Mouse (Mus musculus) CD4-positive, CD25-positive, alpha-beta regulatory T cell, adult 2 months (primary cell): ENCODE results near the gene Barhl2.

Experiments
- DNase-seq: peaks from one replicate; pipeline ENCODE4 v3.0.0-alpha.2; 2012; ENCODE audit warnings: low read depth, low spot score

Barhl2 gene

DNA sequence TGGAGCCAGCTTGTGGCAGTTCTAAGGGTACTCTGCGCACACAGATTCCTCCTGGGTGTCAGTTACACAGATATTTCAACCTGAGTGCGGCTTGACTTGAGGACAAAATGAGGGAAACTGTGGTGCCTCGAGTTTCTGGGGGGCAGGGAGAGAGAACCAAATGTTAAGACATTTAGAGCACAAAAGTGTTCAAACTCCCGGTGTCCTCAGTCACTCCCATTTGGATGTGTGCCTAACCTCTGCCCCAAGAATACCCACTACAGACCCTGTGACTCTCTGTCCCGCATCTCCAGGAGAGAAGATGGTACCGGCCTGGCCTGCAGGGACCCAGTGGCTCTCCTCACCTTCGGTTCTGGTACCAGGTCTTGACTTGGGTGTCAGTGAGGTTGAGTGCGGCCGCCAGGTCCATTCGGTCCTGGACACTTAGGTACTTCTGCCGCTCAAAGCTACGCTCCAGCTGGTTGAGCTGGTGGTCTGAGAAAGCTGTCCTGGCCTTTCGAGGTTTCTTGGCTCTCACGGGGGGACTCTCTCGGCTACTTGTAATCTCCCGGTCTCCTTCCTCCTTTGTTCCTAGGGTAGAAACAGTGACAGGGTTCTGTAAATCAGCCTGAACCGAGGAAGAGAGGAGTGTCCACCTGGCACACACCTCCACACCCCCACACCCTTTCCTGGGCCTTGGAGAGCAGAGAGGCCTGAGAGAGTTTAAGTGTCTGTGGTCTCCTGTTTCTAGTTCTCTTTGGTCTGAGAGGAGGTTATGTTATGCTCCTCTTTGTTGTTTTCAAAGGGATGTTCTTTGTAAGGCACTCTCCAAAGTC, 2.7 kb downstream of the Barhl2 start:
- no peak for DNase-seq

DNA sequence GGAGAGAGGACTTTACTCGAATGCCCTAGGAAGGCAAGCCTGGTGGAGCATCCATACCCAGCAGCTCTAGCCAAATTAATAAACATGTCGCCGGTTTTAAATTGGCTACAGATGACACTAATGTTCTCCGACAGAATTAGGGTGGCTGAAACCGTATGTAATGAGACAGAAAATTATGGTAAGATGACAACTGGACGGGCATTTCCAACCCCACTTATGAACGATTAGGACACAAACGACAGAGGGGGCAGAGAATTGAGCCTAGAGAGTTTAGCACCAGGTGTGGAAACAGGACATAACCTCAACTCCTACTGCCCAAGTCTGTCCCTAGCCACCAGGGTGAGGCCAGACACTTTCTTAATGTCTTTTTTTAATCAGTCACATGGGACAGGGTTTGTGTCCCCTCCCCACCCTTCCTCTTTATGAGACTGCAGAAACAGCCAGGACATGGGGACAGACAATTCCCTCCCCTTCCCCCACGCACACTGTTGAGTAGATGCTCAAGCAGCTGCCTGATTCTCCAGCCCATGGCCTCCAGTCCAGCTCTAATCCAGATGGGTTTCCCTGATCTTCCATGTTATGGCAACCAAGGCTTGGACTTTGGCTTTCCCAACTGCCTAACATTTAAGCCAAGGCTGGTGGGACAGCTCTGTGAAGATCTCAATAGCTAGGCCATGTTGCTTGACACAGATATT, 3.4 kb downstream of the Barhl2 start:
- DNase-seq: no peak

DNA sequence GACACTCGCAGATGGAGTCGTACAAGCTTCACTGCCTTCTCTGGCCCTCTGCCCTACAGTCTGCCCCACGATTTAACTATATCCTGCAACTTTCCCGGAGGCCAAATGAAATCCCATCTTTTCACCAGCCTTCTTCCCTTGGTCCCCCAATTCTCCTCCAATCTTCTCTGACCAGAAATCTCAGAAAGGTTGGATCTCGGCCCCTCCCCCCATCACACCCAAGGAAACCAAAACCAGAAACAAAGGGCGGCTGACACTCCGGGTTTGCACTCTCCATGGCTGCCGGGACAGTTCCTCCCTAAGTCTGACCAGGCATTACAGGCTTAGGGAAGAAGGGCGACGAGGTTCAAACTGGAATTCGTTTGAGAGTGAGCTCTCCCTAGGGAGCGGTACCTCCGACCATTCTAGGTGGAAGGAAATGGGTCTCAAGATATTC, 4.1 kb downstream of the Barhl2 start:
- no peak for DNase-seq

DNA sequence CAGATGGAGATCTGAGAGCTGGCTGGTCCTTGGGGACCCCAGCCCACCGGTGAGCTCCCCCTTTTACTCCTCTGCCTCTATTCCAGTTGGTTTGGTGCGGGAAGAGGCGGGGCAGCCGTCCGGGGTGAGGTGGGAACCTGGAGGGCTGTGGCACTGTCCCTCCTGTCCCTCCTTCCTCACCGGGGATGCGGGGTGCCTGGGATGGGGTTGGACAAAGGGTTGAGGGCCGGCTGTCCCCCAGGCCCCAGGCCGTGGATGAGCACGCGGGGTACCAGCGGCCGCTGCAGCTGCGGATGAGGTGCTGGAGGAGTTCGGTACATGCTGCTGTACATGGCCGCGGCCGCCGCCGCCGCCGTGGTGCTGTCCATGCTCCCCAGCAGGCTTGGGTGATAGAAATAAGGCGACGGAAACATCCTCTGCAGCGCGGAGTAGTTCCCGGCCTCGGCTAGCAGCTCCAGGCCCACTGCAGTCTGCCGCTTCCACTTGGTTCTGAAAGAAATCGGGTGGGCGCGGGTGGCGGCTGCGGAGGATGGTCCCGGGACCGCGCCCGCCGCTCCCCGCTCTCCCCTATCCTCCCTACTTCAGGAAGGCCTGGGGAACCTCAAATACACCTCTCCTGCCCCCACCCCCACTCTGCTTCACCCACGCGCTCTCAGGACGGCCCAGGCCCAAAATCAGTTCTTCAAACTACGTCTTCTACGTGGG, 4.6 kb downstream of the Barhl2 start:
- peak; percentile 34 for DNase-seq

DNA sequence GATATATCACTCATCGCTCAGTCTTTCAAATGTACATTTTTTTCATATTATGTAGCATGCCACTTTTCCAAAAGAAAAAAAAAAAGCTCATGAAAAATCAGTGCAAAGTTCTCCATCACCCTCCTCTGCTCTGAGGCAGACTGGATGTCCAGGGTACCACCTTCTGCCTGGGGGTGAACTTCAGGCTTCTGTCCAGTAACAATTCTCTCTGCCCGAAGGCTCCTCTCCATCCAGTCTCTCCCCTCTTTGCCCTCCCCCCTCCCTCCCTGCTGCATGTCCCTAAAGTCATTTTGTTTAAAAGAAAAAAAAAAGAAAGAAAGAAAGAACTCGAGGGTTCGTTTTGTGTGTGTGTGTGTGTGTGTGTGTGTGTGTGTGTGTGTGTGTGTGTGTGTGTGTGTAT, 5.3 kb downstream of the Barhl2 start:
- DNase-seq: no peak

DNA sequence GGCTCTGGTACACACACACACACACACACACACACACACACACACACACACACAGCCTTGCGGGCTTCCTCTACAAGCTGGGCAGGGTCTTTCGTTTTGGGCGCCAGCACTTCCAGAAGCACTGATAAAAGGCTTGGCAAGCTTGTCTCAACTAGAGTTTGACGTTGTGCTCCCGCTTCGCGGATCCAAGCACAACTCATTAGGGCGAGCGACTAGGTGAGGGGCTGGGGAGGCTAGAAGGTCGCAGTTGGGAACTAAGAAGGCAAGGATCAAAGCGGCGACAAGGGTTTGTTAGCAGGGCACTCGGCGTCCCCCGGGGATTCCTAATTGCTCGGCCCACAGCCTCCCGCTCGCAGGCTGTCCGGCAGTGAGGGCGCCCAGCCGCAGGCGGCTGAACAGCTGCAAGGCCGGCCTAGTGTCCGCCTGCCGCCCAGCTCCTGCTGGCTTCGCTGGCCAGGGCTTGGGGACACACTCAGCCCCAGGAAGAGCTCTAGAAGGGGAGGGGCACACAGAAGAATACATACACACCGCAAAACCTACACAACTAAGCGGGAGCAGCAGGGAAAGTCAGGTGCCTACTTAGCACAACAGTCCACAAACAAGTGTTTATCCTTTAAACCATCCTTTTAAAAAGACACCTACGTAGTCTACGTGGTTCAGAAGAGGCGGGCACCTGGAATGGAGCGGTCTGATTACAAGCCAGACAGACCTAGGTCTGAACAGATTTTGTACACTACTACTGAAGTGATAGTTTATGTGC, 6.1 kb downstream of the Barhl2 start:
- DNase-seq: no peak

DNA sequence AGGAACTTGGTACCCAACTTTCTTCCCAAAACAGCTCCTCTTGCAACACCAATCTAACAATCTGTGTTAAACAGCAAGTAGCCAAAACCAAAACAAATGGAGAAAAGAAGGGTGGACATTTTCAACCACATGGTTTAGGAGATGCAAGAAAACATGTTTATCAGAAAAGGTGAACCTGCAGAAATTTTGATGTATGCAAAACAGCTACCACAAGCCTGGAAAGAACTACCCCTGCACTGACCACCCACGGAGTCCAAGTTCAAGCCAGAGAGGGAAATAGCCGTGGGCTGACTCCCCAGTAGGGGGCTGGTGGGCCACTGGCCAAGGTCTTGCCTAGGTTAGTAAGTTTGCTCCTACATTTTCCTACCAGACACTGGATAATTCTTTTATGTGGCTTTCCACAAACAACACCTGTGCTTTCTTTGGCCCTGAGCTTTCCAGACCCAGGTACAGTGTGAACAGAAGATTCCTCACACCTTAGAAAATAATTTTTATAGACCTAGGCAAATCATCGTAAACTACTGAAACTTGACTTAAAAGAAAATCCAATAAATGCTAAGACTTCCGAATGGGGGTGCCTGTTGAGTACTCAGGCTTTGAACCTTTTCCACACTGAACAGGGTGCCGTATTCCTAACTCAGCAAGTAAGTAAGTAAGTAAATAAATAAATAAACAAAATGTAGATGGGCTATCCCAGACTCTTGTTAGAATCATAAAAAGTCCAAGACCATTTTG, 7.4 kb downstream of the Barhl2 start:
- DNase-seq: no peak

DNA sequence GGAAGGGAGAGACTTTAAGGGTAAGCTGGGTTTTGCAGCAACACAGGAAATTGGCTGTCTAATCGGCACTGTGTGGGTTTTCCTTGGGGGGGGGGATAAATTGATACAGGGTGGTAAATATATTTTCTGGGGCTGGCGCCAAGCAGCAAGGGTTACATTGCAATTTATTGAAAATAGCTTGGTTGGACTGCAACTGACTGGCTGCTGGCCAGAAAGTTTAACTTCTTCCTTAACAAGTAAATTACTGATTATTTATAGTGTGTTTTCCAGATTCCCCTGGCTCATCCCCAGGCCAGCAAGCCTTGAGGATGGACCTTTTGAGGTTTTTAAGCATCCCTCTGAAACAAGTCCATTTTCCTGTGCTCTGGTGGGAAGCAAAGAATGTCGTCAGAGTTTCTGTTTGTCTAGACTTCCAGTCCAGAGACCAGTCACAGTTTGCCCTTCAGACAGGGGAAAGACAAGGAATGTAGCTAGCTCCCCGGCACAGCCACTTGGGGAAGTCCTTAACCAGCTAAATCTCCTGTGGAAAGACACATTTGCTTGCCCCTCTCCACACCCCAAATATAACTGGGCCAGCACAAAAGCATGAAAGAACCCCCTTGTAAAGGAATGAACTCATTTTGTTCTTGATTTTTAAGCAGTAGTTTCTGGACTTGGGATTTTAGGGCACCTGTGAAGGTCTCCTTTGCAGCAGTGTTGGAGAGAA, 8.1 kb downstream of the Barhl2 start:
- no peak for DNase-seq

DNA sequence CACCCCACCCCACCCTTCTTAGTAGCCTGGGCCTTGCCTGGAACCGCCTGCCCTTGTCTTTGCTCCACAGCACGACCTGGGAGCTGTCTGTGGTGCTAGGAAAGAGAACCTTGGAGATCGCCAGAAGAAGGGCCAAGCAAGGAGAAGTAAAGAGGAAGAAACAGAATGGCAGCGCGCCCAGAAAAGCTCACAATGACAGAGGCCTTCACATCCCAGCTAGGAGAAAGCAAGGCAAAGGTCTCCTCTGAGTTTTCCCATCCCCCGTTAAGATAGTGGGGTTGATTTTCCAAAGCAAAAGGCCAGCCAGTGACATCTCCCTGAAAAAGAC, 9.2 kb downstream of the Barhl2 start:
- DNase-seq: no peak

DNA sequence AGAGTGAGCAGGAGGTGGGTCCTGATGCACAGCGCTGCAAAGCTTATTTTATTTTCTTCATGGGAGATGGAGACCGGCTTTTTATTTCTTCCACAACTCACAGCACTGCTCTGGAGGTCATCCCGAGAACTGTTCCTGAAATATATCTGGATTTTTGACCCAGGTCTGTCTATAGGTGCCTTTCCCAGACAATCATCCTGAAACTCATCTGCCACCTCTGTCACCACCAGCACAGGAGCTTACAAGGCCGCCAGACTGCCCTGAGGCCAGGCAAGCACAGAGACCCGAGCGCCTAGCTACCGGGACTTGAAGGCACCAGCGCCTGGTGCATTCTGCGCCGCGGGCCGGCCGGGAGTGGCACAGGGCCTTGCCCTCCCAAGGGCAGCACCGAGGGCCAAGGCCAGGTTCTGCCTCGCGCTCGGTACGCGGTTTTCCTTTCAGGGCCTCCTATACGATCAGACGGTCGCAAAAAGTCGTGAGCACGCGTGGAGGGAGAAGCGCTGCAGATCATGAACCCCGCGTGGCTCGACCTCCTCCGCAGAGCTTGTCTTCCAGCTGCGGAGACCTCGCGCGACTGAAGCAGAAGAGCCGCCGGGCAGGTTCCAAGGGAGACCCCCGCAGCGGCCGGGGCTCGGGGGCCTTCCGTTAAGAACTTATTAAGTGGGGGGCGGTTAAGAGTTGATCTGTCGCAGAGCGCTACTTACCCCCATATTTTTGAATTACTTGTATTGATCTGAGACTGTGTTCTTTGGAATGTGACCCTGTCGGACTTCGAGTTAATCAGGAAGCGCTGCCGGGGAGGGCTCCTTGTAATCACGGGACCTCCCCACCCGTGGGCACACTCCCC, 9.8 kb downstream of the Barhl2 start:
- no peak for DNase-seq

DNA sequence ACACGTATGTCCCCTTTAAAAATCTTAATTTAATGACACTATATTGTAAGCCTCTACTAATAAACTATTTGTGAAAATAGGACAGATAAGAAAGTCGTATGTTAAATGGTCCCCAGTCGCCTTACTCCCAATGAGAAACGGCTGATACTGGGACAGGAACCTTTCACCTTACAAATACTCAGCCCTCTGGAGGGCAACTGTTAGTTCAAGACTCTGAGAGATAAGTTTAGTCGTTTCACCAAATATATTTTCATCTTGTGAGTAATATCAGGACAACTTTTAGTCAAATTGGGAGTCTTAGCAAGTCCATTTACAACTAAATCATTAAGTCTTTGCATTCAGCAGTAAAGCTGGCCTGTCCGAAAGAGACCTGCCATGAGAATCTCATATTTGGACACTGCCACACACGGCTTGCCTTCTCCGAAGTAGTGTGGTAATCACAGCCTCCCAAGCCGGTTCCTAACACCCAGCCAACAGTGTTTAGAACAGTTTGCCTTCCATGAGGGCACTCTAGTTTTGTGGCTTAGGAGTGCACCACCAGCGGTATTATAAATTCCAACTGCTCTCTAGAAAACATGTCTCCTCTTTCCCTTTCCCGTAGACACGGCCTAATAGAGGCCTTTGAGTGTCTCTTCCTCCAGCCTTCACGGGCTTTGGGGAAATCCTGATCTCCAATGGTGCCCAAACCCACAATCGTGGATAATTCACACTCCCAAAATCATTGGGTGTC, 10.7 kb downstream of the Barhl2 start:
- DNase-seq: no peak

DNA sequence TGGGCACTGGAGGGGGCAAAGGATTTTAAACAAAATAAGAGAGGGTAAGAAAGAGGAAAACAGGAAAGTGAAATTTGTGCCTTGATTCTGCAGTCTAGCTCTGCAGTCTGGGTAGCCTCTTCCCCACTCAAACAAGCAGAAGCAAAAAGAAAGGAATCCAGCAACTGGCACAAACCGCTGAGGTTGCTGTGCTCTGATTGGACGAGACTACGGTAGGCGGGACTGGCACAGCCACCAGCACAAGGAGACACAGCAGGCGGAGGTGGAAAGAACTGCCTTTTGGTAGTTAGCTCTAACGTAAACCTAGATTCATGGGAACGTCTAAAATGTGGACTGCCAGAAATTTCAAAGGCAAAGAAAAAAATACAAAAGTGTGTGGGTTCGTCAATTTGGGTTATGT, 11.4 kb downstream of the Barhl2 start:
- DNase-seq: no peak

DNA sequence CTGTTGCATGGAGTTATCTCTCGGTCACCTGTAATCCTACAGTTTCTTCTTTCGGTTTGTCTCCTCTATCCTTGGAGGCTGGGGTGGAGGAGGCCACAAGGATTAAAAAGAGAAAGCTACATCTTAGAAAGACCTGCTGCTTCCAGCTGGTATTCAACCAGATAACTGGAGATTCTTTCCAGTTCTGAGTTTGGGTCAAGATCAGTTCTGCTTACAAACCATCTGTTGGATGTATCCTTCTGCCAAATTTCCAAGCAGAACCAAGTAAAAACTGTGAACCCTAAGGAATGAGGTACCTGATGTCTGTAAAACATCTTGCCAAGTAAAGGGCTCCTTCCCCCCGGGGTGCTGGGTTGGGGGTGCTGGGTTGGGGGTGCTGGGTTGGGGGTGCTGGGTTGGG, 12.3 kb downstream of the Barhl2 start:
- no peak for DNase-seq

DNA sequence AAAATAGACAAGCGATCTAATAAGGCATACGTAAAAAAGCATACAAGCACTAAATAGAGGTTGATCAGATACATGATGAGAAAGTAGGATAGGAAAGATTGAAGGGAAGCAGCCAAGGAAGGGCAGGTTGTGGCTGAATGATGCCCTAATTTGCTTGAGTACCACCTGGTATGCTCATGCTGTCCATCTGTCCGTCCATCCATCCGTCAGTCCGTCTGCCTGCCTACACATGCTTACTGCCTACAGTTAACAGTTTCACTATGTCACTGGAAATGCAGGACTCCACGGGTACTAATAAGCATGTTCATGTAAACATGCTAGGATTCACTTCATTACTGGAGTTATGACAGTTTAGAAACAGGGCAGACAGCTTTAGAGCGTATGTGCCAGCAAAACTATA, 19.1 kb downstream of the Barhl2 start:
- DNase-seq: no peak

DNA sequence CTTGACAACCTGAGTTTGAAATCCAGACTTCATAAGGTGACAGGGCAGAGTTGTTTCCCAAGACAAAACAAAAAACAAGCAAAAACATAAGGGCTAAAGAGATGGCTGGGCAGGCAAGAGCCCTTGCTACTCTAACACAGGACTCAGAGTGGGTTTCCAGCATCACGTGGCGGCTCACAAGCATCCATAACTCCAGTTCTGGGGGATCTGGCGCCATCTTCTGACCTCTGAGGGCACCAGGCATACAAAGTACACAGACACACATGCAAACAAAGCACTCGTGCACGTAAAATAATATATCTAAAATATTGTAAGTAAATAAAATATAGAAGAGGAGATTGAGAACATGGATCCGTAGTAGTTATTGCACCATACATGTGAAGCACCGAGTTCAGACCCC, 31.9 kb downstream of the Barhl2 start:
- no peak for DNase-seq

DNA sequence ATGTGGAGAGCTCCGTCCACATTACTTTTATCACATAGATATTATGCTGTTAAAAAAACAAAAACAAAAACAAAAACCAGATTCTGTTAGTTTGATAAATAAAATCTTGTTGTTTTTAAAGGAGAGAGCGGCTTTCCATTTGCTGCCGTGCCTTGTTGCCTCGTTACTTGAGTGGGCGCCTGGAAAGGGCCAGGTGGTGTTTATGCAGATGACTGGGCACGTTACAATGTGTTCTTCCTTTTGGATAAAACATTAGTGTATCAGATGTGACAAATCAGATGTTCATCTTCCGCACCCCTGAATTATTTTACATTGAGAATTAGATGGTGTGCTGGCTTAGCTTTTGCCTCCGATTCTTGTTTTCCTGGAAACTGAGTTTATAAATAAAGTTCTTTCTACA, 37.1 kb downstream of the Barhl2 start:
- DNase-seq: no peak

DNA sequence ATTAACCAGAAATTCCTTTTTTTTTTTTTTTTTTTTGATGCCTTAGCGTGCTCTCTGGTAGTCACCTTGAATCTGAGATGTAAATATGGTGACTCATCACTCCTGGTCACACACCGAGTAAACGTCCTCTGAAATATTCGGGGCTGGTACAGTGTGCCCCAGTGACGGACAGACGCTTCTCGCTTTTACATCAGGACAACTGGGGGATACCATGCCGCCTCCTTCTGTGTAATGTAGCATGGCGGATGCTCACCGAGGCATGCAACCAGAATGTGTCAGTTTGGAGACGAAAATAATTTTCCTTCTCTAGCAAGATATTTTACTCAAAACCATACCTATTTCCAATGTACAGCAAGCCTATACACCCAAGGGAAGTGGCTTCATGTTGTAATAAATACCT, 37.6 kb downstream of the Barhl2 start:
- no peak for DNase-seq

DNA sequence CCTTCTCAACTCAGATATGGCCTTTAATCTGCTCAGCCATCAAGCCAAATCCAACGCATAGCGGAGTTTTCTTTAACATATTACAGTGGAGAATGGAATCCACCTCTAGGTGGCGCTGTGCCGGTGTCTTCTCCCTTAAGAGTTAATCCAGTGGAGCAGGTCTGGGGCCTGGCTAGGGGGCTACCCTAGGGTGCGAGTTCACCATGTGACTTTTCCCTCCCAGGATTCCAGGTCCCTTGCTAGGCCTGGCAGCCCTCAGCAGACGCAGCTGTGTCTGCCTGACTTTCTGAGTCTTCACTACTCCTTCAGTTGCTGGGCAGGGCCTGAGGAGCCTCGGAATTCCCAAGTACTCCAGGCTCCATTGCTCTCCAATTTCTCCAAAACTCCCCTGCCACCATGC, 40.8 kb downstream of the Barhl2 start:
- DNase-seq: peak; percentile 15

DNA sequence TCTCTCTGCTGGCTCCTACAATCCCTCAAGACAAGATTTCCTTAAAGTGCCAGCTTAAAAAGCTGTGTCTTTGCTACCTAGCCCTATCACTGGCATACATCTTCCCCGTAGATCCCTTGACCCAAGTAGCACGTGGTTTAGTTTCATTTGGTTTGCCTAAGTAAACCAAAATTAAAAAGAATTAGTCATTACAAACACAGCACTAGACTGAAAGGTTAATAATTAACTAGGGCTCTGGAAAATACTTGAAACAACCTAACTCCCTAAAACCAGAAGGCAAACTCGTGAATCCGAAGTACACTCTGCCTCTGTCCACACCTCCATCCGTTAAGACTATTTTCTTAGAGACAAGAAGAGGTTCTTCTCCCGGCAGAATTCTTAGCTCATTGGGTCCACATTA, 41.4 kb downstream of the Barhl2 start:
- DNase-seq: no peak
